Mouse (Mus musculus): Measurements from ENCODE around the gene Unc93a.
"Not testable (repeated sequence)": the region's sequence is repeated elsewhere in the genome, so short reads cannot be mapped to it uniquely, and the experiment has no call there.

- TF ChIP-seq POLR2A (IDR thresholded peaks at IDR 0.05; ENCODE audit: low read depth, low read length); CTCF (IDR thresholded peaks at IDR 0.05; ENCODE audit: extremely low read depth, insufficient read length, insufficient replicate concordance, low read depth, low read length): not testable (repeated sequence)
Observed at GRCm38 (mm10) chr17:13129737-13130465, 1.7 kb downstream of the Unc93a start.
